Mouse (Mus musculus) olfactory bulb, adult 2 months (tissue): ENCODE results near the gene Ntm.

ENCODE experiments used
- CTCF ChIP-seq: fragments of 200-500 bp; IDR thresholded peaks from 2 replicates; pipeline ENCODE4 v1.5.1; 2012; ENCODE audit warnings: low read depth, mild to moderate bottlenecking, low read length, moderate library complexity; ENCODE audit not compliant: insufficient read depth
- POLR2A ChIP-seq: fragments of 200-500 bp; IDR thresholded peaks from 2 replicates; pipeline ENCODE4 v1.6.1; 2012; ENCODE audit warnings: mild to moderate bottlenecking, low read depth, low read length, moderate library complexity; ENCODE audit not compliant: insufficient read depth

GRCm38 (mm10) chr9:29812685-29813084 lies 150.3 kb downstream of the Ntm start:
- no peak for TF ChIP-seq POLR2A
- no peak for TF ChIP-seq CTCF
